Mouse (Mus musculus): ENCODE data around the gene Mynn. TPM values are rescaled to one million over a fixed set of nuclear protein-coding genes. Genes with fewer than 3 reads are reported as not detected.

Mynn gene
- polyA plus RNA-seq, 1 experiment from 2014 or later = 28.0 TPM

DNA sequence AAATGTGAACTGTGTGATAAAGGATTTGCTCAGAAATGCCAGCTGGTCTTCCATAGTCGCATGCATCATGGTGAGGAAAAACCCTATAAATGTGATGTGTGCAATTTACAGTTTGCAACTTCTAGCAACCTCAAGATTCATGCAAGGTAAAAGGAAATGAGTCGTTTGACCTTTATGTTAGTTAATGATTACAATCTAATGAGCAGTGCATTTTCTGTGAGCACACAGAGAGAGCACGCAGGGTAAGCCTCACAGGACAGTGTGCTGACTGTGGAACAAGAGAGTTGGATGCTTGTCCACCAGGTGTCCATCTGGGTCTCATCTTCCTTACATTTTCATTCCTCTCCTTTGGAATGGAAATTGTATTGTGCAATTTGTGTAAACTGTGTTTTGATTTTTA lies 7.1 kb downstream of the Mynn start:
- H3K4me3 ChIP-seq (replicated peaks; ENCODE audit: low read length) = no peak overlapping the region
- H3K4me1 ChIP-seq (ENCODE audit: control insufficient read depth, insufficient read depth, low read length) = peaks cover 2% of the 10 kb centered on the region; the same call in 1 of the 2 replicates
- no peak for ATAC-seq (ENCODE audit: insufficient read depth, low FRiP score)
- no peak overlapping the region for H3K9ac ChIP-seq (ENCODE audit: low read length)
- peaks cover 38% of the 10 kb centered on the region for H3K36me3 ChIP-seq (ENCODE audit: control insufficient read depth, insufficient read depth, low read length)
- no peak overlapping the region for H3K4me2 ChIP-seq (ENCODE audit: low read depth, low read length)
- 73% methylated on average over 3 of the region's 3 CpGs for WGBS
- H3K9me3 ChIP-seq (replicated peaks; ENCODE audit: control insufficient read depth, low read length) = no peaks in the 10 kb centered on the region
- H3K27ac ChIP-seq (ENCODE audit: low read length) = no peak overlapping the region
- H3K27me3 ChIP-seq (ENCODE audit: control insufficient read depth, insufficient read depth, low read length) = no peaks in the 10 kb centered on the region

DNA sequence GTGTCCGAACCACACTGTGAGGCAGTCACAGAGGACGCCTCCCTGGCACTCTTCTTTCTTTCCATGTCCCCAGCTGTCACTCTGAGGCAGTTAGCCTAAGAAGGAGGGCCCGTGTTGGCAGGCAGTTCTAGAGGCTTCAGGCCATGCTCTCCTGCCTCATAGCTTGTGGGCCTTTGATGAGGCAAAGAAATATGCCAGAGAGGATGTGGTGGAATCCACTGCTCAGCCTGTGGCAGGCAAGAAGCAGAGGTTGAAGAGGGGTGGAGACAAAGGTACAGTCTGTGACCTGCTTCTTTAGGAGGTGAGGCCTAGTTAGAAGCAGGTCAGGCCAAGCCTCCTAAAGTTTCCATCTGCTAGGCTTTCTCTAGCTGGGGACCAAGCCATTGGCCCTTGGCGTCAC lies 9.1 kb downstream of the Mynn start:
- peaks cover 33% of the 10 kb centered on the region for H3K36me3 ChIP-seq (ENCODE audit: control insufficient read depth, insufficient read depth, low read length)

DNA sequence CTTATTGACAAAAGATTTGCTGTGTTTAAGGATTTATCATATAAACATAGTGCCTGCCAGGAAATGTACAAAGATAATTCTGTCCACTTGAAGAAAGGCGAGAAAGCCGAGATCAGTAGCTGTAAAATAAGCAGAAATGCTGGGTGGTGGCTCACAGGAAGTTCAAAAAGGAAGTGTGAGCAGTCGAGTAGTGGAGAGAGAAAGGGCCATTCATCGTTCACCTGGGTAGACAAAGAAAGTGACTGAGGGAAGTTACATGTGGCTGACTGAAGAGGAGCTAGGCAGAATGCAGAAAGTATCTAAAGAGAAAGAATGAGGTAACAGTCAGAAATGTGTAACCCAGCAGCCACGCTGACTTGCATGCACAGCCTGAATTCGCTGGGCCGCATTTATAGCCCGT lies 18.3 kb downstream of the Mynn start:
- Histone ChIP-seq H3K4me1 (ENCODE audit: control insufficient read depth, insufficient read depth, low read length) (no peaks in the 10 kb centered on the region), H3K36me3 (ENCODE audit: control insufficient read depth, insufficient read depth, low read length) (peaks cover 12% of the 10 kb centered on the region), H3K27me3 (ENCODE audit: control insufficient read depth, insufficient read depth, low read length) (no peaks in the 10 kb centered on the region), H3K4me3 (replicated peaks; ENCODE audit: low read length) (no peak overlapping the region), H3K27ac (ENCODE audit: low read length) (no peak overlapping the region), H3K9ac (ENCODE audit: low read length) (no peak overlapping the region), H3K4me2 (ENCODE audit: low read depth, low read length) (no peak overlapping the region), H3K9me3 (replicated peaks; ENCODE audit: control insufficient read depth, low read length) (no peaks in the 10 kb centered on the region)
- ATAC-seq (ENCODE audit: insufficient read depth, low FRiP score) = no peak
- WGBS = 73% methylated on average over 8 of the region's 8 CpGs

More for the DNA sequence above, 9.1 kb downstream of the Mynn start:
- peaks cover 2% of the 10 kb centered on the region; the same call in 1 of the 2 replicates for H3K4me1 ChIP-seq (ENCODE audit: control insufficient read depth, insufficient read depth, low read length)
- H3K27ac ChIP-seq (ENCODE audit: low read length) = no peak overlapping the region
- no peaks in the 10 kb centered on the region for H3K27me3 ChIP-seq (ENCODE audit: control insufficient read depth, insufficient read depth, low read length)
- H3K4me3 ChIP-seq (replicated peaks; ENCODE audit: low read length) = no peak overlapping the region
- WGBS = 92% methylated on average over 4 of the region's 4 CpGs
- H3K9me3 ChIP-seq (replicated peaks; ENCODE audit: control insufficient read depth, low read length) = no peaks in the 10 kb centered on the region
- ATAC-seq (ENCODE audit: insufficient read depth, low FRiP score) = no peak
- no peak overlapping the region for H3K9ac ChIP-seq (ENCODE audit: low read length)
- H3K4me2 ChIP-seq (ENCODE audit: low read depth, low read length) = no peak overlapping the region

DNA sequence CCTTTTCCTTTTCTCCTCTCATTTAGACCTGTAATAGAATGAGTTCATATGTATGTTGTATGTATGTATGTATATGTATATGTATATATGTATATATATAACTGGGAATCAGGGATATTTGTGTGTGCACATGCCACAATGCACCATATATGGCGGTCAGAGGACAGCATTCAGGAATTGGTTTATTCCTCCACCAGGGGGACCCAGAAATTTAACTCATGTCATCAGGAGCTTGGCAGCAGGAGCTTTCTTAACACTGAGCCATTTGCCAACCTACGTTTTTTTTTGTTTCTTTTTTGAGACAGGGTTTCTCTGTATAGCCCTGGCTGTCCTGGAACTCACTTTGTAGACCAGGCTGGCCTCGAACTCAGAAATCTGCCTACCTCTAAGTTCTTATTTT lies 31.8 kb downstream of the Mynn start:
- no peaks in the 10 kb centered on the region for H3K27me3 ChIP-seq (ENCODE audit: control insufficient read depth, insufficient read depth, low read length)
- no peak for ATAC-seq (ENCODE audit: insufficient read depth, low FRiP score)

DNA sequence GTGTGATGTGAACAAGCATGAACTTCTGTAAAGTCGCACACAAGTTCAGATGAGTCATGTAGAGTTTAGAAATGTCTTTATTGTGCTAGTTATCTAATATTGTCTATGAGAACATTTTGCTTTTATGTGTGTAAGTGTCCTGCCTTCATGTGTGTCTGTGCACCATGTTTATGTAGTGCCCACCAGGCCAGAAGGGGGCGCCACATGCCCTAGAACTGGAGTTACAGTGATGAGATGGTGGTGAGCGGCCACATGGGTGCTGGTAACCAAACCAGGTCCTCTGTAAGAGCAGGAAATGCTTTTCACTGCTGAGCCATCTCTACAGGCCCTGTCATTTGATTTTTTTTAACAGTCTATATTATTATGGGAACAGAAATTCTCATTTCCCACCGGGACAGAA lies 33.8 kb downstream of the Mynn start:
- Histone ChIP-seq H3K36me3 (ENCODE audit: control insufficient read depth, insufficient read depth, low read length) (no peaks in the 10 kb centered on the region), H3K27ac (ENCODE audit: low read length) (no peak overlapping the region), H3K4me2 (ENCODE audit: low read depth, low read length) (no peak overlapping the region), H3K9me3 (replicated peaks; ENCODE audit: control insufficient read depth, low read length) (no peaks in the 10 kb centered on the region), H3K4me3 (replicated peaks; ENCODE audit: low read length) (no peak overlapping the region), H3K9ac (ENCODE audit: low read length) (no peak overlapping the region), H3K4me1 (ENCODE audit: control insufficient read depth, insufficient read depth, low read length) (no peaks in the 10 kb centered on the region), H3K27me3 (ENCODE audit: control insufficient read depth, insufficient read depth, low read length) (no peaks in the 10 kb centered on the region)
- 79% methylated on average over 4 of the region's 4 CpGs for WGBS
- no peak for ATAC-seq (ENCODE audit: insufficient read depth, low FRiP score)

More for the DNA sequence above, 31.8 kb downstream of the Mynn start:
- Histone ChIP-seq H3K4me3 (replicated peaks; ENCODE audit: low read length) (no peak overlapping the region), H3K4me2 (ENCODE audit: low read depth, low read length) (no peak overlapping the region), H3K9me3 (replicated peaks; ENCODE audit: control insufficient read depth, low read length) (no peaks in the 10 kb centered on the region), H3K27ac (ENCODE audit: low read length) (no peak overlapping the region), H3K4me1 (ENCODE audit: control insufficient read depth, insufficient read depth, low read length) (no peaks in the 10 kb centered on the region), H3K9ac (ENCODE audit: low read length) (no peak overlapping the region), H3K36me3 (ENCODE audit: control insufficient read depth, insufficient read depth, low read length) (no peaks in the 10 kb centered on the region)
- 55% methylated on average over 3 of the region's 3 CpGs for WGBS

DNA sequence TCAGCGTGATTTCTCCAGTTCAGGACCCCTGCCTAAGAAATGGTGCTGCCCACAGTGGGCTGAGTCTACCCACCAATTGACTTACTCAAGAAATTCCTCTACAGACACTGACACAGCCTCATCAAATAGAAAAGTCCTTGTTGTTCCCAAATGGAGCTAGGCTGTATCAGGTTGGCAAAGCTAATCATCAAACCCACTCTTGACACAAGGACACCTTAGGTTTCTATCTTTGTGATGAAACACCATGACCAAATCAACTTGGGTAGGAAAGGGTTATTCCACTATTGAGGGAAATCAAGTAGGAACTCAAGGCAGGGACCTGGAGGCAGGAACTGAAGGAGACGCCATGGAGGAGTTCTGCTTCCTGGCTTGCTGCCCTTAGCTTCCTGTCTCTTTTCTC lies 42.3 kb downstream of the Mynn start, which contains the start of gene Lrriq4:
Gene Lrriq4, plus strand, starts transcription at position 301 of the 400 bp plus-strand sequence.
- Histone ChIP-seq H3K27me3 (ENCODE audit: control insufficient read depth, insufficient read depth, low read length) (peaks cover 7% of the 10 kb centered on the region; the same call in 1 of the 2 replicates), H3K36me3 (ENCODE audit: control insufficient read depth, insufficient read depth, low read length) (no peaks in the 10 kb centered on the region), H3K4me3 (replicated peaks; ENCODE audit: low read length) (no peak within 1 kb of the TSS), H3K4me1 (ENCODE audit: control insufficient read depth, insufficient read depth, low read length) (peaks cover 6% of the 10 kb centered on the region; the same call in 1 of the 2 replicates), H3K4me2 (ENCODE audit: low read depth, low read length) (no peak within 1 kb of the TSS), H3K9ac (ENCODE audit: low read length) (no peak within 1 kb of the TSS), H3K9me3 (replicated peaks; ENCODE audit: control insufficient read depth, low read length) (no peaks in the 10 kb centered on the region), H3K27ac (ENCODE audit: low read length) (no peak within 1 kb of the TSS)
- 75% methylated on average over 2 of the region's 2 CpGs for WGBS
- ATAC-seq (ENCODE audit: insufficient read depth, low FRiP score) = no peak

DNA sequence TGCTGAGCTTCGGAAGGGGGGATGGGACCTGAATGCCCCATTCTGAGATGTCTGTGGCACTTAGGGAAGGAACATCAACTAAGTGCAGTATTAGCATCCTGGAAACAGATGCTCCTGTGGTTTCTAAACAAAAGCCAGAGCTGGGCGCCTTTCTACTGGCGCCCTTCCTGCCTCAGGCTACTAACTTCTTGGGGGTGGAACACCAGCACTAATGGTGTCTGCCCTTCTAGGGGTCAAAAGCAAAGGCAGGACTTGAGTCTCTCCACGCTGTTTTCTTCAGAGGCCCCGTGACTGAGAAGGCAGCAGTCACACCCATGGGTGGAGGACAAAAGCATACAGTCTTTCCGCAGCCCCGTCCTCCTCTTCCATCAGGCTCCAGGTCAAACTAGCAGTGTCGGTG lies 44.9 kb downstream of the Mynn start:
- peaks cover 6% of the 10 kb centered on the region; the same call in 1 of the 2 replicates for H3K4me1 ChIP-seq (ENCODE audit: control insufficient read depth, insufficient read depth, low read length)
- no peak for ATAC-seq (ENCODE audit: insufficient read depth, low FRiP score)
- H3K27me3 ChIP-seq (ENCODE audit: control insufficient read depth, insufficient read depth, low read length) = peaks cover 7% of the 10 kb centered on the region; the same call in 1 of the 2 replicates
- H3K27ac ChIP-seq (ENCODE audit: low read length) = no peak overlapping the region
- H3K36me3 ChIP-seq (ENCODE audit: control insufficient read depth, insufficient read depth, low read length) = no peaks in the 10 kb centered on the region
- no peak overlapping the region for H3K9ac ChIP-seq (ENCODE audit: low read length)
- no peaks in the 10 kb centered on the region for H3K9me3 ChIP-seq (replicated peaks; ENCODE audit: control insufficient read depth, low read length)
- H3K4me3 ChIP-seq (replicated peaks; ENCODE audit: low read length) = no peak overlapping the region
- WGBS = 51% methylated on average over 8 of the region's 8 CpGs
- H3K4me2 ChIP-seq (ENCODE audit: low read depth, low read length) = 0 out of 2 replicates have a peak overlapping the region, but pooled peaks have one; percentile 69

DNA sequence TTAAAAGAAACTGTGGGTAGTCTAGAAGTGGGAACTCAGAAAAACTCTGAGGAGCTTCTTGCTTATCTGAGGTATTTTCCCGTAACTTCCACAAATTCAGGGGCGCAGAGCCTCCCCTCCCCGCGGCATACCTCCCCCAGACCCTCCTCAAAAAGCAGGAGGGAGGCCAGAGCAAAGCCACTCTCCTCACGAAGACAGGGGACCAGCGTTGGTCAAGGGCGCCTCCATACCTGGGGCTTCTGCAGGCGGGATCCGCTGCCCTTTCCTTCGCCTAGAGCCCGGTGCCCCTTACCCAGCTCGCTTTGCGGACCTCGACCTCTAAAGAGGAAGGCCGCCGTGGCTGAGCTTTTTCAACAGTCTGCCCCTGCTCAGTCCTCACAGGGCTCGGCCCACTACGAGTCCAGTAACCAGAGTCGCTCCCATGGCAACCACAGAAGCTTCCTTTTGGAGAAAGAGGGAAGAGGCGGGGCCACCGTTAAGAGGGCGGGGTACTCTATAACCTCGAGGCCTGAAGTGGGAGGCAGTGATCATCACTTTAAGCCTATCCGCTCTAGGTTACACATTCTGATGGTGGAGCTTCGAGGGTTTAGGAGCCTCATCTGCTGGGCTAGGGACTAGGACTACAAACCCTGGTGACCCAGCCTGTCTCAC lies 45.7 kb downstream of the Mynn start, which contains the start of gene Lrrc34:
Gene Lrrc34, minus strand, starts transcription at position 430 of the 651 bp plus-strand sequence.
- peak within 1 kb of the TSS; percentile 70 for H3K9ac ChIP-seq (ENCODE audit: low read length)

DNA sequence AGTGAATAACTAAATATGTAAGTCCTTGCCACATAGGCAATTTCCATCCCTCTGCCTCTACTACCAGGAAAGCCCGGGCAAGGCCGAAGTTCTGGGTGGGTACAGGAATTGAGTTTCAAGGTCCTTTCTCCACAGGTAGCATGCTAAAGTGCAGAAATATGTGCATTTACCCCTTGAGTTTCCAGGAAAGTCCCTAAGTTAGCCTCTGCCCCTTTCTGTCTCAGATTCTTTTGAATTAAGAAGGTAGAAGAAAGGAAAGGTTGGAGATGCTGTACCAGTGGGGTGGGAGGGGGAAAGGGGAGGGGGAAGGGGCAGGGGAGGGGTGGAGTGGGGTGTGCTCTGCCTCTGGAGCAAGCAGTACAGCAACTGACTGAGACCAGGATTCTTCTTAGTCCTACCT lies 46.6 kb downstream of the Mynn start:
- 87% methylated on average over 2 of the region's 2 CpGs for WGBS
- ATAC-seq (ENCODE audit: insufficient read depth, low FRiP score) = no peak
- Histone ChIP-seq H3K27me3 (ENCODE audit: control insufficient read depth, insufficient read depth, low read length) (peaks cover 7% of the 10 kb centered on the region; the same call in 1 of the 2 replicates), H3K27ac (ENCODE audit: low read length) (no peak overlapping the region), H3K9ac (ENCODE audit: low read length) (no peak overlapping the region), H3K4me2 (ENCODE audit: low read depth, low read length) (no peak overlapping the region), H3K4me3 (replicated peaks; ENCODE audit: low read length) (no peak overlapping the region), H3K9me3 (replicated peaks; ENCODE audit: control insufficient read depth, low read length) (no peaks in the 10 kb centered on the region), H3K4me1 (ENCODE audit: control insufficient read depth, insufficient read depth, low read length) (peaks cover 6% of the 10 kb centered on the region; the same call in 1 of the 2 replicates), H3K36me3 (ENCODE audit: control insufficient read depth, insufficient read depth, low read length) (no peaks in the 10 kb centered on the region)

More for the DNA sequence above, 45.7 kb downstream of the Mynn start, which contains the start of gene Lrrc34:
- ATAC-seq (ENCODE audit: insufficient read depth, low FRiP score) = peak; percentile 84
- peaks cover 7% of the 10 kb centered on the region; the same call in 1 of the 2 replicates for H3K27me3 ChIP-seq (ENCODE audit: control insufficient read depth, insufficient read depth, low read length)
- no peak within 1 kb of the TSS for H3K27ac ChIP-seq (ENCODE audit: low read length)
- peak within 1 kb of the TSS; percentile 42 for H3K4me3 ChIP-seq (replicated peaks; ENCODE audit: low read length)
- no peaks in the 10 kb centered on the region for H3K9me3 ChIP-seq (replicated peaks; ENCODE audit: control insufficient read depth, low read length)
- H3K36me3 ChIP-seq (ENCODE audit: control insufficient read depth, insufficient read depth, low read length) = no peaks in the 10 kb centered on the region
- peaks cover 6% of the 10 kb centered on the region; the same call in 1 of the 2 replicates for H3K4me1 ChIP-seq (ENCODE audit: control insufficient read depth, insufficient read depth, low read length)
- 3% methylated on average over 25 of the region's 25 CpGs for WGBS
- H3K4me2 ChIP-seq (ENCODE audit: low read depth, low read length) = peak within 1 kb of the TSS; percentile 69
